ENCODE assay signal across 28 mouse cellular contexts in genomic region chr13:13820234-13821123, GRCm38 (mm10). TPM values are rescaled to one million over a fixed set of nuclear protein-coding genes. Genes with fewer than 3 reads are reported as not detected.
DNase-seq lines count a peak whose midpoint lies in the region; ATAC-seq and TF ChIP-seq lines count a peak whose summit lies in the region.
"Had no signal": no experiment of that assay in that cellular context is flagged by ENCODE, and none has a peak within 500 bp of the region (broad histone marks: within the 10 kb centered on the region; RNA-seq: fewer than 3 reads in every experiment).

No protein-coding gene starts in this region.

- H3K9me3 ChIP-seq in hindbrain, embryonic 14.5 days (ENCODE audit: control insufficient read depth, low read length) = no peaks in the 10 kb centered on the region
- no peaks in the 10 kb centered on the region for H3K9me3 ChIP-seq in hindbrain, embryonic 12.5 days (replicated peaks)
- no peaks in the 10 kb centered on the region; the same call in 1 of the 2 replicates for H3K9me3 ChIP-seq in forebrain, embryonic 13.5 days (replicated peaks)
- H3K9me3 ChIP-seq in hindbrain, postnatal 0 days (ENCODE audit: low read length) = no peaks in the 10 kb centered on the region
- H3K9me3 ChIP-seq: embryonic facial prominence, embryonic 10.5 days; G1E; kidney, embryonic 15.5 days; liver, embryonic 13.5 days; megakaryocyte, embryonic 14.5 days; midbrain, embryonic 15.5 days had no signal

- no peaks in the 10 kb centered on the region for H3K36me3 ChIP-seq in hindbrain, embryonic 14.5 days (replicated peaks; ENCODE audit: control insufficient read depth, insufficient read depth)
- no peaks in the 10 kb centered on the region for H3K36me3 ChIP-seq in hindbrain, embryonic 12.5 days
- H3K36me3 ChIP-seq in forebrain, embryonic 13.5 days (ENCODE audit: poor library complexity, severe bottlenecking) = no peaks in the 10 kb centered on the region
- H3K36me3 ChIP-seq in hindbrain, postnatal 0 days (ENCODE audit: insufficient read depth, low read length) = no peaks in the 10 kb centered on the region
- H3K36me3 ChIP-seq: embryonic facial prominence, embryonic 10.5 days; G1E; kidney, embryonic 15.5 days; liver, embryonic 13.5 days; midbrain, embryonic 15.5 days had no signal

- no peak overlapping the region for H3K4me2 ChIP-seq in hindbrain, embryonic 14.5 days (replicated peaks)
- H3K4me2 ChIP-seq in hindbrain, embryonic 12.5 days (replicated peaks) = no peak overlapping the region
- H3K4me2 ChIP-seq in forebrain, embryonic 13.5 days = no peak overlapping the region
- H3K4me2 ChIP-seq in hindbrain, postnatal 0 days (ENCODE audit: low read depth, low read length) = no peak overlapping the region
- H3K4me2 ChIP-seq: kidney, embryonic 15.5 days; liver, embryonic 13.5 days; midbrain, embryonic 15.5 days had no signal

- ATAC-seq in hindbrain, embryonic 14.5 days (ENCODE audit: low FRiP score) = peak; percentile 73
- no peak for ATAC-seq in hindbrain, embryonic 12.5 days (ENCODE audit: low FRiP score)
- peak; percentile 75 for ATAC-seq in forebrain, embryonic 13.5 days
- ATAC-seq in hindbrain, postnatal 0 days = peak; percentile 21; the same call in 1 of the 2 replicates
- ATAC-seq: intestine, postnatal 0 days; midbrain, embryonic 15.5 days had no signal

- TF ChIP-seq CTCF in hindbrain, postnatal 0 days (IDR thresholded peaks at IDR 0.05; ENCODE audit: low read depth) = no peak

- H3K27ac ChIP-seq in hindbrain, embryonic 14.5 days = no peak overlapping the region
- no peak overlapping the region for H3K27ac ChIP-seq in hindbrain, embryonic 12.5 days
- no peak overlapping the region for H3K27ac ChIP-seq in forebrain, embryonic 13.5 days
- no peak overlapping the region for H3K27ac ChIP-seq in hindbrain, postnatal 0 days
- H3K27ac ChIP-seq: embryonic facial prominence, embryonic 10.5 days; kidney, embryonic 15.5 days; liver, embryonic 13.5 days; midbrain, embryonic 15.5 days had no signal

- no peaks in the 10 kb centered on the region for H3K4me1 ChIP-seq in hindbrain, embryonic 14.5 days (replicated peaks; ENCODE audit: control insufficient read depth, insufficient read depth, low read length)
- H3K4me1 ChIP-seq in hindbrain, embryonic 12.5 days = no peaks in the 10 kb centered on the region
- H3K4me1 ChIP-seq in forebrain, embryonic 13.5 days = no peaks in the 10 kb centered on the region
- no peaks in the 10 kb centered on the region for H3K4me1 ChIP-seq in hindbrain, postnatal 0 days (ENCODE audit: insufficient read depth, low read length)
- H3K4me1 ChIP-seq: embryonic facial prominence, embryonic 10.5 days; kidney, embryonic 15.5 days; liver, embryonic 13.5 days; midbrain, embryonic 15.5 days had no signal

- no peaks in the 10 kb centered on the region for H3K27me3 ChIP-seq in hindbrain, embryonic 14.5 days (ENCODE audit: control insufficient read depth, insufficient read depth, low read length)
- no peaks in the 10 kb centered on the region for H3K27me3 ChIP-seq in hindbrain, embryonic 12.5 days
- H3K27me3 ChIP-seq in forebrain, embryonic 13.5 days = no peaks in the 10 kb centered on the region
- no peaks in the 10 kb centered on the region for H3K27me3 ChIP-seq in hindbrain, postnatal 0 days (ENCODE audit: insufficient read depth, low read length)
- H3K27me3 ChIP-seq: CH12.LX; kidney, embryonic 15.5 days; liver, embryonic 13.5 days; midbrain, embryonic 15.5 days had no signal

- H3K4me3 ChIP-seq in hindbrain, embryonic 14.5 days (replicated peaks; ENCODE audit: low read length) = no peak overlapping the region
- H3K4me3 ChIP-seq in hindbrain, embryonic 12.5 days = no peak overlapping the region
- H3K4me3 ChIP-seq in forebrain, embryonic 13.5 days = no peak overlapping the region
- H3K4me3 ChIP-seq in hindbrain, postnatal 0 days (ENCODE audit: low read length) = no peak overlapping the region
- H3K4me3 ChIP-seq: embryonic facial prominence, embryonic 10.5 days; kidney, embryonic 15.5 days; liver, embryonic 13.5 days; megakaryocyte, embryonic 14.5 days; midbrain, embryonic 15.5 days had no signal

- intact Hi-C loops in left cerebral cortex, postnatal 10 days (cut with DNase I) = no loop called here
- intact Hi-C loops in heart, postnatal 10 days (cut with DNase I) = no loop called here

- no peak overlapping the region for H3K9ac ChIP-seq in hindbrain, embryonic 14.5 days
- no peak overlapping the region for H3K9ac ChIP-seq in hindbrain, embryonic 12.5 days
- H3K9ac ChIP-seq in forebrain, embryonic 13.5 days = no peak overlapping the region
- H3K9ac ChIP-seq in hindbrain, postnatal 0 days (replicated peaks; ENCODE audit: low read length) = no peak overlapping the region
- H3K9ac ChIP-seq: kidney, embryonic 15.5 days; liver, embryonic 13.5 days; midbrain, embryonic 15.5 days had no signal

- no peak for DNase-seq in hindbrain, embryonic 14.5 days (ENCODE audit: low spot score)
- DNase-seq in brain, adult 2 months (ENCODE audit: low read depth, low spot score) = peak; percentile 81
- DNase-seq in hindbrain, postnatal 0 days (ENCODE audit: low spot score) = peak; percentile 12
- DNase-seq in left cerebral cortex, postnatal 10 days (ENCODE audit: extremely low spot score in 1 of 2, low spot score in 2 of 2) = no peak
- DNase-seq in kidney, adult 11 months = no peak
- no peak for DNase-seq in heart, postnatal 10 days
- DNase-seq: adrenal gland, postnatal 10 days; B cell, adult 2 months; cerebellum, adult 9-10 months; gastrocnemius, postnatal 36 days; kidney, postnatal 36 days; liver, embryonic 13.5 days; lung, adult 2 months; lung, postnatal 36 days; retina, postnatal 1 day; right cerebral cortex, postnatal 25 days; spleen, adult 18-20 months; thymus, postnatal 14 days had no signal

- 66% methylated on average over 7 of the region's 7 CpGs for WGBS in hindbrain, embryonic 14.5 days
- 80% methylated on average over 7 of the region's 7 CpGs for WGBS in hindbrain, embryonic 12.5 days
- WGBS in forebrain, embryonic 13.5 days = 56% methylated on average over 7 of the region's 7 CpGs
- WGBS in hindbrain, postnatal 0 days = 61% methylated on average over 7 of the region's 7 CpGs

RNA-seq across cellular contexts. Expression of gene Gng4, which starts 36.6 kb away (rescaled TPM):
- polyA plus RNA-seq in hindbrain, embryonic 14.5 days (2014; fragmentation: Nextera tagmentation; extraction: Ambion mirVana) = 75.6 and 113 TPM in 2 replicates
- polyA plus RNA-seq in hindbrain, embryonic 12.5 days (2016; fragmentation: Nextera tagmentation; extraction: Ambion mirVana) = 6.2 and 6.9 TPM in 2 replicates
- 7.4 and 8.8 TPM in 2 replicates for polyA plus RNA-seq in forebrain, embryonic 13.5 days (2015; fragmentation: Nextera tagmentation; extraction: Ambion mirVana)
- 137 and 142 TPM in 2 replicates for total RNA-seq in hindbrain, postnatal 0 days (2014; rRNA removed)
- polyA plus RNA-seq in hindbrain, postnatal 0 days (2015; fragmentation: Nextera tagmentation; extraction: Ambion mirVana) = 97.5 and 115 TPM in 2 replicates
- 100 to 1,000 TPM; 143 to 150 TPM for total RNA-seq in left cerebral cortex, postnatal 10 days (2021)
- total RNA-seq in heart, postnatal 10 days (2021) = under 1 TPM; 0.25 to 0.62 TPM
- total RNA-seq: CH12.LX; common myeloid progenitor, adult 5-6 weeks had no signal
- polyA plus RNA-seq: G1E had no signal

Comparison
In these comparisons a context has a peak if more than half of its experiments do, and no peak if none do; other contexts are left out.
1. DNase-seq: peak in brain, adult 2 months (single experiment) and hindbrain, postnatal 0 days (single experiment); none in hindbrain, embryonic 14.5 days (single experiment), left cerebral cortex, postnatal 10 days (0 of 2), kidney, adult 11 months (single experiment) and heart, postnatal 10 days (0 of 2).